Mouse (Mus musculus) Patski (cell line): Measurements from ENCODE around the gene Sulf2. TPM values are rescaled to one million over a fixed set of nuclear protein-coding genes. Genes with fewer than 3 reads are reported as not detected.

Experiments
- ATAC-seq: fragments of 100-300 bp; one replicate; pipeline ENCODE4 v1.8.0; 2021
- CTCF ChIA-PET: fragments of 350-600 bp; sonication (Branson Sonifier 250); formaldehyde crosslinking; loops from one replicate; lab custom pipeline; 2022; ENCODE audit warnings: inconsistent platforms; lab: Charles Lee
- POLR2A ChIA-PET: fragments of 350-600 bp; sonication (Branson Sonifier 250); formaldehyde crosslinking; loops from one replicate; lab custom pipeline; 2022; ENCODE audit warnings: antibody characterized with exemption, inconsistent platforms; lab: Charles Lee
- DNase-seq: peaks from one replicate; pipeline ENCODE4 v3.0.0-alpha.2; 2011; ENCODE audit warnings: low read depth, low spot score
- H3K27me3 ChIP-seq: fragments of 371-371 bp; one replicate; pipeline ENCODE4 v1.5.1; 2021
- CTCF ChIP-seq: fragments of 100-300 bp; IDR thresholded peaks from one replicate; pipeline ENCODE4 v1.5.1; 2021
- in situ Hi-C: fragments of 300-500 bp; cut with MboI; formaldehyde crosslinking; loops from 3 replicates; pipeline ENCODE4 v1.11.1; 2018; ENCODE audit warnings: low pct_unique_long_range_greater_than_20kb, mixed read lengths
- polyA plus RNA-seq: library from polyadenylated mRNA; unstranded; gene quantifications from one replicate; pipeline ENCODE4 v1.2.3, GENCODE M21; 2021

The Sulf2 gene
- polyA plus RNA-seq, 1 experiment from 2014 or later: 31.6 TPM

GRCm38 (mm10) chr2:166079231-166079630 is 76.2 kb downstream of the Sulf2 start:
- POLR2A ChIA-PET: no interaction called here

GRCm38 (mm10) chr2:166077371-166077770 is 78.1 kb downstream of the Sulf2 start:
- POLR2A ChIA-PET: no interaction called here
- H3K27me3 ChIP-seq: no peaks in the 10 kb centered on the region
- CTCF ChIA-PET: interaction anchor here (1.8 kb wide), 1 partner anchor 12 kb away, joined by 4 read pairs; no protein-coding TSS in a partner anchor
- DNase-seq (no peak), ATAC-seq (no peak)
- no peak for TF ChIP-seq CTCF
- in situ Hi-C loops: no loop called here

More at GRCm38 (mm10) chr2:166079231-166079630, 76.2 kb downstream of the Sulf2 start:
- H3K27me3 ChIP-seq: no peaks in the 10 kb centered on the region
- CTCF ChIA-PET: no interaction called here
- ATAC-seq: no peak
- in situ Hi-C loops: no loop called here
- TF ChIP-seq CTCF: no peak
- DNase-seq: no peak

- in situ Hi-C loops: no loop called here
- no peaks in the 10 kb centered on the region for H3K27me3 ChIP-seq
- ChIA-PET POLR2A (no interaction called here), CTCF (interaction anchor here (1.2 kb wide), 1 partner anchor 10 kb away, joined by 4 read pairs; no protein-coding TSS in a partner anchor)
- DNase-seq (no peak), ATAC-seq (no peak)
- no peak for TF ChIP-seq CTCF
Observed at GRCm38 (mm10) chr2:166074322-166074721, 81.1 kb downstream of the Sulf2 start.

GRCm38 (mm10) chr2:166073082-166073481 is 82.4 kb downstream of the Sulf2 start:
- ChIA-PET POLR2A (interaction anchor here (0.7 kb wide), 1 partner anchor 273 kb away, joined by 3 read pairs; no protein-coding TSS in a partner anchor), CTCF (interaction anchor here (0.7 to 1.2 kb wide), 2 partner anchors 9 kb away, joined by 3 to 4 read pairs; no protein-coding TSS in a partner anchor)
- no peak for TF ChIP-seq CTCF
- no peaks in the 10 kb centered on the region for H3K27me3 ChIP-seq
- DNase-seq: no peak
- ATAC-seq: no peak
- in situ Hi-C loops: no loop called here

GRCm38 (mm10) chr2:166071889-166072288 is 83.6 kb downstream of the Sulf2 start:
- in situ Hi-C loops: no loop called here
- TF ChIP-seq CTCF: no peak
- CTCF ChIA-PET: interaction anchor here (1.2 kb wide), 1 partner anchor 21 kb away, joined by 4 read pairs; no protein-coding TSS in a partner anchor
- DNase-seq: no peak
- ATAC-seq: no peak
- H3K27me3 ChIP-seq: no peaks in the 10 kb centered on the region
- POLR2A ChIA-PET: no interaction called here

- in situ Hi-C loops: no loop called here
- ChIA-PET CTCF (interaction anchor here (1.2 kb wide), 1 partner anchor 20 kb away, joined by 4 read pairs; no protein-coding TSS in a partner anchor), POLR2A (no interaction called here)
- no peak for DNase-seq
- TF ChIP-seq CTCF: no peak
- H3K27me3 ChIP-seq: no peaks in the 10 kb centered on the region
- no peak for ATAC-seq
Observed at GRCm38 (mm10) chr2:166071481-166071880, 84.0 kb downstream of the Sulf2 start.

- no peaks in the 10 kb centered on the region for H3K27me3 ChIP-seq
- POLR2A ChIA-PET: no interaction called here
- in situ Hi-C loops: no loop called here
- ATAC-seq (no peak), DNase-seq (no peak)
- TF ChIP-seq CTCF: no peak
- CTCF ChIA-PET: interaction anchor here (0.7 kb wide), 1 partner anchor 9 kb away, joined by 3 read pairs; no protein-coding TSS in a partner anchor
Observed at GRCm38 (mm10) chr2:166069738-166070137, 85.7 kb downstream of the Sulf2 start.

- DNase-seq (no peak), ATAC-seq (no peak)
- POLR2A ChIA-PET: no interaction called here
- CTCF ChIA-PET: interaction anchor here (0.7 kb wide), 1 partner anchor 8 kb away, joined by 3 read pairs; no protein-coding TSS in a partner anchor
- in situ Hi-C loops: no loop called here
- TF ChIP-seq CTCF: no peak
- no peaks in the 10 kb centered on the region for H3K27me3 ChIP-seq
Observed at GRCm38 (mm10) chr2:166069164-166069563, 86.3 kb downstream of the Sulf2 start.

- CTCF ChIA-PET: no interaction called here
- POLR2A ChIA-PET: no interaction called here
- DNase-seq: no peak
- no peak for ATAC-seq
- in situ Hi-C loops: no loop called here
- TF ChIP-seq CTCF: no peak
- no peaks in the 10 kb centered on the region for H3K27me3 ChIP-seq
Observed at GRCm38 (mm10) chr2:166068261-166068660, 87.2 kb downstream of the Sulf2 start.

- in situ Hi-C loops: no loop called here
- no peaks in the 10 kb centered on the region for H3K27me3 ChIP-seq
- ATAC-seq (no peak), DNase-seq (no peak)
- no peak for TF ChIP-seq CTCF
- ChIA-PET CTCF (no interaction called here), POLR2A (no interaction called here)
Observed at GRCm38 (mm10) chr2:166066434-166066833, 89.0 kb downstream of the Sulf2 start.

- in situ Hi-C loops: no loop called here
- no peaks in the 10 kb centered on the region for H3K27me3 ChIP-seq
- CTCF ChIA-PET: interaction anchor here (1.7 to 3.1 kb wide), 2 partner anchors 12 to 20 kb away, joined by 4 to 12 read pairs; no protein-coding TSS in a partner anchor
- TF ChIP-seq CTCF: no peak
- POLR2A ChIA-PET: interaction anchor here (0.8 kb wide), 1 partner anchor 69 kb away, joined by 5 read pairs; no protein-coding TSS in a partner anchor
- no peak for ATAC-seq
- no peak for DNase-seq
Observed at GRCm38 (mm10) chr2:166062431-166062830, 93.0 kb downstream of the Sulf2 start.
